Mouse (Mus musculus): ENCODE data around the gene Ap3b1. TPM values are rescaled to one million over a fixed set of nuclear protein-coding genes. Genes with fewer than 3 reads are reported as not detected.

Gene Ap3b1
- polyA plus RNA-seq, 1 experiment from 2014 or later, result 32.9 TPM

DNA sequence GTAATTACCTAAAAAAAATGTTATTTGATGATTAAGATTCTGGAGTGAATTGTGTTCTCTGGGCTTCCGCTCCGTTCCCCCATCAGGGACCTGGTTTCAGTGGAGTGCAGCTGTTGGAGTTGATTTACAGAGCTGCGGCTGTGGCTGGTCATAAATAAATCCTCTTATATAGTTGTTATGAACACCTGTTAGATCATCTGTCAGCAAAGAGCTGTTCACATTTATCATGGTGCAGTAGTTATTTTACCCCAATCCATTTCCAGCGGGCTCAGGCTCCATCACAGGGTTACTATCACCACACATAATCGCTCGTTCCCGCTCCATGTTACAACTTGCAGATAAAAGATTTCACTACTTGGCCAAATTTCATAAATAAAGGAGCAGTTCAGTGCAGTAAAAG, 215.1 kb downstream of the Ap3b1 start:
- DNase-seq (ENCODE audit: low spot score) (peak; percentile 58), ATAC-seq (replicated peaks; ENCODE audit: low FRiP score, low read depth) (no peak)
- no peaks in the 10 kb centered on the region; the same call in 1 of the 2 replicates for H3K27me3 ChIP-seq (ENCODE audit: insufficient read depth, low read length)

DNA sequence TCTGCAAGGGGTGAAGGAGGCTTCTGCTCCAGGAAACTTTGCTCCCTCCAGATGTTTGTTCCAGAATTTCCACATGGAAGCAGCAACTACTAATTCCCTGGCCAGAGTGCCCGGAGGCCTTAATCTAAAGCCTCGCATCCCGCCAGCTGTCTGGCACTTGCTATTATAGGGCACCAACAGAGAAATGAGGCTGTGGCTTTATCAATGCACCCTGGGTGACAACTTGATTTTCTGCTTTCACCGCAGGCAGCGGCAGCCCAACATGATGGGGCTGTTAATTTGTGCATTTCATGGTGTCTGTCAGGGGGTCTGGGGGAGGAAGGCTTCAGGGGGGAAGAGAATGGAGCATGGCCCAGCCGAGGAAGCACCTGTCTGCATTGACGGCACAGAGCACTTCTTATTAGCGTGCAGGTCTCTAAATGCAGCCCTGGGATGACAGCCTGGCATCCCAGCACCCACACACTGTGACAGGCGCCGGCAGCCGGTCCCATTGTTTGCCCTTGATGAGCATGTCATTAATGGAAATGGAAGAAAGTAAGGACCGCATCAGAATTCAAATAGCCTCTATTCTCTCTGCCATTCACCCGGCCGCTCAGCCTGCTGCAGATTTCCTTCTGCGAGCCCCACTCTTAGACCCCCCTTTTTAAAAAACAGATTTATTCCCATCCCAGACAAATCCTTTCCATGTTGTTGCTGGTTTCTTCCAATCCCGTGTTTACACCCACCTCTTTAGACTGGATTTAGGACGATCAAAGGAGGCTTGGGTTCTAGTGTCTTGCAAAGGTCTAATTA, 217.0 kb downstream of the Ap3b1 start:
- no peaks in the 10 kb centered on the region for H3K36me3 ChIP-seq (ENCODE audit: insufficient read depth, low read length)
- no peaks in the 10 kb centered on the region for H3K9me3 ChIP-seq (replicated peaks; ENCODE audit: low read length)
- ATAC-seq (replicated peaks; ENCODE audit: low FRiP score, low read depth) (no peak), DNase-seq (ENCODE audit: low spot score) (no peak)
- H3K4me1 ChIP-seq (replicated peaks; ENCODE audit: insufficient read depth, low read length), result 0 out of 2 replicates have a peak, but pooled peaks cover 3% of the 10 kb centered on the region
- WGBS, result 40% methylated on average over 17 of the region's 17 CpGs
- TF ChIP-seq CTCF (IDR thresholded peaks at IDR 0.05; ENCODE audit: low read depth), result no peak
- no peak overlapping the region for H3K4me3 ChIP-seq (replicated peaks; ENCODE audit: low read depth, low read length)
- H3K4me2 ChIP-seq (ENCODE audit: low read length), result no peak overlapping the region
- no peak overlapping the region for H3K27ac ChIP-seq
- H3K27me3 ChIP-seq (ENCODE audit: insufficient read depth, low read length), result no peaks in the 10 kb centered on the region; the same call in 1 of the 2 replicates
- no peak overlapping the region for H3K9ac ChIP-seq (ENCODE audit: low read depth, low read length)

More for the DNA sequence above, 215.1 kb downstream of the Ap3b1 start:
- Histone ChIP-seq H3K36me3 (ENCODE audit: insufficient read depth, low read length) (no peaks in the 10 kb centered on the region), H3K9me3 (replicated peaks; ENCODE audit: low read length) (no peaks in the 10 kb centered on the region), H3K27ac (no peak overlapping the region), H3K9ac (ENCODE audit: low read depth, low read length) (no peak overlapping the region), H3K4me2 (ENCODE audit: low read length) (no peak overlapping the region), H3K4me1 (replicated peaks; ENCODE audit: insufficient read depth, low read length) (0 out of 2 replicates have a peak, but pooled peaks cover 3% of the 10 kb centered on the region), H3K4me3 (replicated peaks; ENCODE audit: low read depth, low read length) (no peak overlapping the region)
- TF ChIP-seq CTCF (IDR thresholded peaks at IDR 0.05; ENCODE audit: low read depth), result no peak
- WGBS, result 45% methylated on average over 7 of the region's 7 CpGs

DNA sequence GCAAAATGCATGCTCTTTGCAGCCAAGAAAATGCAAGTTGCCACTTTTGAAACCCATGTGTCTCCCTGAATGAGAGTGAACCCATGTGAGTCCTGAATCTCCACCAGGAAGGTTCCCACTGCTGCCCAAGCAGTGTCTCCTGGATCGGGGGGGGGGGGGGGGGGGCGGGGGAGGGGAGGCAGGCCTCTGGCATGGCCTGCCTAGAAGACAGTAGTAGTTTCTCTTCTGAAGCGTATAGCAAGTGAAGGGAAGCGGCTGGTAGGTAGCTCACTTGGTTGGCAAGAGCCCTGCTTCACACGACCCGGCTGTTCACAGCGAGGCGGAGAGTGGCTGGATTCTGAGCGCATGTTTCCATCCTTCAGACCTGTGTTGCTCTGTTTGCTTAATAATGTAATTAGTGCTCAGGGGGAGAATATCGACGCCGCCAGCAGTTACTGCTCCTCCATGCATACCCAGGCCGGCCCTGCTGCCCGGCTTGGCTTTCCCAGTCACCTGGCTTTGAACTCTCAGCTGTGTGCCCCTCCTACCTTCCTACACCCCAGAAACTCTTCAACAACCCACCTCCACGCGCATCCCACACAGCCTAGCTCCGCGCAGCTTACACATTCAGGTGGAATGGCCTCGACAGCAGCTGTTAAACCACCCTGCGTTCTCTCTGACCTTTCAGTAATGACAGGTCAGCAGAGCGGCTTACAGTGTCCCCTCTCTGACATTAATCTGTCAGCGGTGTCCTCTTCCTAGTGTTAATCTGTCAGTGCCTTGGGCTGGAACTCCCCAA, 217.8 kb downstream of the Ap3b1 start:
- no peaks in the 10 kb centered on the region; the same call in 1 of the 2 replicates for H3K27me3 ChIP-seq (ENCODE audit: insufficient read depth, low read length)
- no peak for TF ChIP-seq CTCF (IDR thresholded peaks at IDR 0.05; ENCODE audit: low read depth)
- WGBS, result 31% methylated on average over 20 of the region's 22 CpGs
- no peak overlapping the region for H3K4me3 ChIP-seq (replicated peaks; ENCODE audit: low read depth, low read length)
- DNase-seq (ENCODE audit: low spot score), result peak; percentile 30
- no peak overlapping the region for H3K9ac ChIP-seq (ENCODE audit: low read depth, low read length)
- no peak overlapping the region for H3K4me2 ChIP-seq (ENCODE audit: low read length)
- peak; percentile 26; the same call in 1 of the 2 replicates for ATAC-seq (replicated peaks; ENCODE audit: low FRiP score, low read depth)
- H3K36me3 ChIP-seq (ENCODE audit: insufficient read depth, low read length), result no peaks in the 10 kb centered on the region
- H3K27ac ChIP-seq, result no peak overlapping the region
- 0 out of 2 replicates have a peak, but pooled peaks cover 3% of the 10 kb centered on the region for H3K4me1 ChIP-seq (replicated peaks; ENCODE audit: insufficient read depth, low read length)
- no peaks in the 10 kb centered on the region for H3K9me3 ChIP-seq (replicated peaks; ENCODE audit: low read length)

DNA sequence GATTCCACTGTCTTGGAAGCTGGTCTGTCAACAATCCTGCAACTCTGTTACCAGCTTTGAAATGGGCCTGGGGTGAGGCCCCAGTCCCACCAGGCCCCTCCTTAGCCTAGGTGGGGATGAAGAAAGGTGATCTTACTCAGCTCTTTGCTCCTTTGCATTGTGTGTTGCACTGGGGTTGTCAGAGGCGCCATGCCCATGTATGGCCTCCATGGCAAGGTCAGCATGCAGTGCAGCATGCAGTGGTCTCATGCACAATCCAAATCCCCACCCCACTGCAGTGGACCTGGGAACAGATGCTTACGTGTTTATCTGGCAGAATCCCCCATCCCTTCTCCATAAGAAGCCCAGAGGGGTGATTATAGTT, 218.4 kb downstream of the Ap3b1 start:
- Histone ChIP-seq H3K4me1 (replicated peaks; ENCODE audit: insufficient read depth, low read length) (0 out of 2 replicates have a peak, but pooled peaks cover 3% of the 10 kb centered on the region), H3K4me2 (ENCODE audit: low read length) (no peak overlapping the region), H3K36me3 (ENCODE audit: insufficient read depth, low read length) (no peaks in the 10 kb centered on the region), H3K9me3 (replicated peaks; ENCODE audit: low read length) (no peaks in the 10 kb centered on the region), H3K4me3 (replicated peaks; ENCODE audit: low read depth, low read length) (no peak overlapping the region), H3K9ac (ENCODE audit: low read depth, low read length) (no peak overlapping the region), H3K27ac (no peak overlapping the region), H3K27me3 (ENCODE audit: insufficient read depth, low read length) (no peaks in the 10 kb centered on the region; the same call in 1 of the 2 replicates)
- ATAC-seq (replicated peaks; ENCODE audit: low FRiP score, low read depth) (no peak), DNase-seq (ENCODE audit: low spot score) (no peak)
- no peak for TF ChIP-seq CTCF (IDR thresholded peaks at IDR 0.05; ENCODE audit: low read depth)
- WGBS, result 47% methylated on average over 2 of the region's 2 CpGs

DNA sequence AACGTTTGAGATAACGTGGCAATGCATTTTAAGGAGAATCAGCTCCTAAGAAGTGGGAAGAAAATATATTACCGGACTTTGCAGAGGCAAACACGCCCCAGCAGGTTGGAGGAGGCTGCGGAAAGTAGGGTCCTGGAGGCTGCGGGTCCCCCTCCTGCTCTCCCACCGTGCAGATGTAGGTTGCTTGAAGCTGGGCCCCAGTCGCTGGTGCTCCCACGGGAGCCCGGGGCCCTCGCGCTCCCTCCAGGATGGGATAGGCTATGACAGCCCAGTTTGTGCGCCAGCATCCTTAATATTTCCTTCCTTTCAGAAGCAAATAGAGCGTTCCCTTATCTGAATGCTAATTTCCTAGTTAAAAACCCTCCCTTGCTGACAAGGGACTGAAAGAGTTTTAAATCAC, 236.5 kb downstream of the Ap3b1 start:
- H3K27me3 ChIP-seq (ENCODE audit: insufficient read depth, low read length), result peaks cover 47% of the 10 kb centered on the region
- TF ChIP-seq CTCF (IDR thresholded peaks at IDR 0.05; ENCODE audit: low read depth), result no peak
- H3K4me2 ChIP-seq (ENCODE audit: low read length), result no peak overlapping the region
- H3K36me3 ChIP-seq (ENCODE audit: insufficient read depth, low read length), result no peaks in the 10 kb centered on the region
- H3K27ac ChIP-seq, result no peak overlapping the region
- H3K9me3 ChIP-seq (replicated peaks; ENCODE audit: low read length), result no peaks in the 10 kb centered on the region
- H3K4me3 ChIP-seq (replicated peaks; ENCODE audit: low read depth, low read length), result no peak overlapping the region
- H3K9ac ChIP-seq (ENCODE audit: low read depth, low read length), result no peak overlapping the region
- DNase-seq (ENCODE audit: low spot score) (no peak), ATAC-seq (replicated peaks; ENCODE audit: low FRiP score, low read depth) (no peak)
- 12% methylated on average over 14 of the region's 14 CpGs for WGBS
- H3K4me1 ChIP-seq (replicated peaks; ENCODE audit: insufficient read depth, low read length), result peaks cover 10% of the 10 kb centered on the region; the same call in 1 of the 2 replicates

DNA sequence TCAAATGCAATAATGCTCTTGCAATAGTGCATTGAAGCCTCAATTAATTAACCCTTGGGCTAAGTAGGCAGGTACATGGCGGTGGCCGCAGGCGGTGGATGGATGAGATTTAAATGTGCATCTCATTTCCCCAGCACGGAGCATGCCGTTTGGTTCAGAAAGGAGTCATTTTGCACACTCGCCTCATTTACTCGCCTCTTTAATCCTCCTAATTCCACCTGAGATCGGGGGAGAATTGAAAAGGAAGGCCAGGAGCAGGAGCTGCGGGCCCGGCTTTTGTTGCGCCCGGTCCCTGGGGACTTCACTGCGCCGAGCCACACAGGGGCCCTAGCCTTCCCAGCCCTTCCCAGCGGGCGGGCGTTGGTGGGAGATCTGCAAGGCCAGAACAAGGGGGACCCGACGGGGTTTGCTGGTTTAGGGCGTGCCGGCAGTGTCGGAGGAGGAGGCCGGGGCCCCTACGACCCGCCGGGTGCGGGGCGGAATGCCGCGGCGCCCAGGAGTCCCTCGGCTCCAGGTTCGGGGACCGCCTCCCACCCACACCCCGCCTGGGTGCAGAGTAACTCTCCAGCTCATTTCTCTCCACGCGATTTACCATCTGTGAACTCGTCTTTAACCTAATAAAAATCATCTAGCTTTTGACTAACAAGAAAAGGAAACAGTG, 237.1 kb downstream of the Ap3b1 start:
- no peak for ATAC-seq (replicated peaks; ENCODE audit: low FRiP score, low read depth)
- peak overlapping the region; percentile 26 for H3K4me3 ChIP-seq (replicated peaks; ENCODE audit: low read depth, low read length)
- WGBS, result 2% methylated on average over 38 of the region's 38 CpGs
- H3K9ac ChIP-seq (ENCODE audit: low read depth, low read length), result no peak overlapping the region
- no peak for TF ChIP-seq CTCF (IDR thresholded peaks at IDR 0.05; ENCODE audit: low read depth)
- peak; percentile 8 for DNase-seq (ENCODE audit: low spot score)
- peaks cover 47% of the 10 kb centered on the region for H3K27me3 ChIP-seq (ENCODE audit: insufficient read depth, low read length)
- H3K4me1 ChIP-seq (replicated peaks; ENCODE audit: insufficient read depth, low read length), result peaks cover 10% of the 10 kb centered on the region; the same call in 1 of the 2 replicates
- H3K27ac ChIP-seq, result no peak overlapping the region
- H3K36me3 ChIP-seq (ENCODE audit: insufficient read depth, low read length), result no peaks in the 10 kb centered on the region
- H3K4me2 ChIP-seq (ENCODE audit: low read length), result peak overlapping the region; percentile 52
- no peaks in the 10 kb centered on the region for H3K9me3 ChIP-seq (replicated peaks; ENCODE audit: low read length)
